Mouse (Mus musculus): ENCODE results near the gene Uso1. TPM values are rescaled to one million over a fixed set of nuclear protein-coding genes. Genes with fewer than 3 reads are reported as not detected.
"Not testable (repeated sequence)": the region's sequence is repeated elsewhere in the genome, so short reads cannot be mapped to it uniquely, and the experiment has no call there.

The Uso1 gene
- polyA plus RNA-seq, 1 experiment = 25.1 TPM

DNA sequence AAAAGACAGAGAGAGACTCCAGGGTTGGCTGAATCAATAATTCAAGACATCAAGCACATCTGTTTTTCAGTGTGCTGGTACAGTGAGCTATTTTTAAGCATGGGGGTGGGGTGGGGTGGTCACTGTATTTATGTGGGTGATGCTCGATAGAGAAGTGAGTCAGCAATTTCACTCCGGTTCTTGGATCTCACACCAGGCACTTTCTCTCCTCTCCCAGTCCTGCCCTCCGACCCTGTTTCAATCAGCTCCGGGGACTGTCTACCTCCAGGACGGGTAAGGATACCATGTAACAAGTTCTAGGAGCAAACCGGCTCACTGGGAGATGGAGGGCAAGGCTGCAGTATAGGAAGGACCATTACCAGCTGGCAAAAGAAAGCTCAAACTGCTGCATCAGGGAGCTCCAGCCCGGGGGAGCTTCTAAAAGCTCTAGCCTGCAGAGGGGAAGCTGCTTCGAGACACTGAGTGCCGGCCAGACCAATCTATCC is 10.6 kb upstream of the Uso1 start:
- Histone ChIP-seq H3K27ac (ENCODE audit: insufficient read depth, low read depth, low read length) (no peak overlapping the region), H3K36me3 (ENCODE audit: control insufficient read depth, insufficient read depth, low read length) (no peaks in the 10 kb centered on the region), H3K4me3 (ENCODE audit: low read depth, low read length) (no peak overlapping the region), H3K4me1 (ENCODE audit: control insufficient read depth, insufficient read depth, insufficient read length, low read length) (no peaks in the 10 kb centered on the region), H3K27me3 (ENCODE audit: control insufficient read depth, insufficient read depth, low read length) (no peaks in the 10 kb centered on the region)
- WGBS = 78% methylated on average over 9 of the region's 9 CpGs
- TF ChIP-seq CTCF (IDR thresholded peaks at IDR 0.05; ENCODE audit: extremely low read depth, insufficient read length, insufficient replicate concordance, low read depth, low read length) (no peak), POLR2A (IDR thresholded peaks at IDR 0.05; ENCODE audit: low read depth, low read length) (no peak)

DNA sequence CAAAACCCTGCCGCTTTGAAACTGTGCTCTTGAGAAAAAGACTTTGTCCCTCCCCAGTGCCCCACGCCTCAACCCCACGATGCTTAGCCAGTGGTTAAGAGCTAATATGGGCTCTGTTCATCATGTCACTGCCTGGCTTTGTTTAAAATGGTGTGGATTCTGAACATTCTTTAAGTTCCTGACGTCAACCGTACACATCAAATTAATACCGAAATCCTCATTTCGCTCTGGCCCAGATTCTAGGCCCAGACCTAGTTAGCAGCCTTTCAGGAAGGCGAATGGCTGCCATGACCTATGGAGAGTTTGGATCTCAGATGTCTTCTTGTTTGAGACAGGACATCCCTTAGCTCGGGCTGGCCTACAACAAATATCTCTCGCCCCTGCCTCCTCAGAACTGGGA is 10.0 kb upstream of the Uso1 start:
- Histone ChIP-seq H3K27me3 (ENCODE audit: control insufficient read depth, insufficient read depth, low read length) (no peaks in the 10 kb centered on the region), H3K27ac (ENCODE audit: insufficient read depth, low read depth, low read length) (no peak overlapping the region), H3K4me3 (ENCODE audit: low read depth, low read length) (no peak overlapping the region), H3K36me3 (ENCODE audit: control insufficient read depth, insufficient read depth, low read length) (no peaks in the 10 kb centered on the region), H3K4me1 (ENCODE audit: control insufficient read depth, insufficient read depth, insufficient read length, low read length) (no peaks in the 10 kb centered on the region)
- no peak for TF ChIP-seq POLR2A (IDR thresholded peaks at IDR 0.05; ENCODE audit: low read depth, low read length)
- TF ChIP-seq CTCF (IDR thresholded peaks at IDR 0.05; ENCODE audit: extremely low read depth, insufficient read length, insufficient replicate concordance, low read depth, low read length) = no peak
- 92% methylated on average over 10 of the region's 10 CpGs for WGBS

GRCm38 (mm10) chr5:92128570-92128969 is 9.2 kb upstream of the Uso1 start:
- Histone ChIP-seq H3K4me3 (ENCODE audit: low read depth, low read length) (no peak overlapping the region), H3K27ac (ENCODE audit: insufficient read depth, low read depth, low read length) (no peak overlapping the region), H3K27me3 (ENCODE audit: control insufficient read depth, insufficient read depth, low read length) (no peaks in the 10 kb centered on the region), H3K4me1 (ENCODE audit: control insufficient read depth, insufficient read depth, insufficient read length, low read length) (peaks cover 4% of the 10 kb centered on the region; the same call in 1 of the 2 replicates), H3K36me3 (ENCODE audit: control insufficient read depth, insufficient read depth, low read length) (no peaks in the 10 kb centered on the region)
- TF ChIP-seq CTCF (IDR thresholded peaks at IDR 0.05; ENCODE audit: extremely low read depth, insufficient read length, insufficient replicate concordance, low read depth, low read length) (no peak), POLR2A (IDR thresholded peaks at IDR 0.05; ENCODE audit: low read depth, low read length) (no peak)
- 20% methylated on average over 8 of the region's 8 CpGs for WGBS

DNA sequence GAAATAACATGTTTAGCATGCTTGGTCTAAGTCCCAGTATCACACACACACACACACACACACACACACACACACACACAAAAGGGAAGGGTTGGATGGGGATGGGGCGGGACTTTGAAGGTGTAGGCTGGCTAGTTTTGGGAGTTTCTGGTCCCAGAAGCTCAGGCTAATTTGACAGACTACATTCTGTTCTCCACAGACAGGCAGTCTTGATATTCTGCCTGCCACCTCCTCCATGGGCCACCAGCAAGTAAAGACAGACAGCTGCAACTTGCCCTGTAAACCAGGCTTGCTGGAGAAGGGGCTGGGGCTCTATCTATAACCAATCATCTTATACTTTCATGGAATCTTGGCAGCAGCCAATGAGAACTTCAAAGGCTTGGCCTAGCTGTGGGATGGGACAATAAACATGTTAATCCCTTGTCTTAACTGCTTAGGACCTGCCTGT is 8.4 kb upstream of the Uso1 start:
- H3K4me3 ChIP-seq (ENCODE audit: low read depth, low read length) = no peak overlapping the region
- TF ChIP-seq CTCF (IDR thresholded peaks at IDR 0.05; ENCODE audit: extremely low read depth, insufficient read length, insufficient replicate concordance, low read depth, low read length) (no peak), POLR2A (IDR thresholded peaks at IDR 0.05; ENCODE audit: low read depth, low read length) (no peak)
- H3K4me1 ChIP-seq (ENCODE audit: control insufficient read depth, insufficient read depth, insufficient read length, low read length) = peaks cover 4% of the 10 kb centered on the region; the same call in 1 of the 2 replicates
- no peak overlapping the region for H3K27ac ChIP-seq (ENCODE audit: insufficient read depth, low read depth, low read length)
- no peaks in the 10 kb centered on the region for H3K36me3 ChIP-seq (ENCODE audit: control insufficient read depth, insufficient read depth, low read length)
- H3K27me3 ChIP-seq (ENCODE audit: control insufficient read depth, insufficient read depth, low read length) = no peaks in the 10 kb centered on the region
- 67% methylated on average over 1 of the region's 1 CpGs for WGBS

DNA sequence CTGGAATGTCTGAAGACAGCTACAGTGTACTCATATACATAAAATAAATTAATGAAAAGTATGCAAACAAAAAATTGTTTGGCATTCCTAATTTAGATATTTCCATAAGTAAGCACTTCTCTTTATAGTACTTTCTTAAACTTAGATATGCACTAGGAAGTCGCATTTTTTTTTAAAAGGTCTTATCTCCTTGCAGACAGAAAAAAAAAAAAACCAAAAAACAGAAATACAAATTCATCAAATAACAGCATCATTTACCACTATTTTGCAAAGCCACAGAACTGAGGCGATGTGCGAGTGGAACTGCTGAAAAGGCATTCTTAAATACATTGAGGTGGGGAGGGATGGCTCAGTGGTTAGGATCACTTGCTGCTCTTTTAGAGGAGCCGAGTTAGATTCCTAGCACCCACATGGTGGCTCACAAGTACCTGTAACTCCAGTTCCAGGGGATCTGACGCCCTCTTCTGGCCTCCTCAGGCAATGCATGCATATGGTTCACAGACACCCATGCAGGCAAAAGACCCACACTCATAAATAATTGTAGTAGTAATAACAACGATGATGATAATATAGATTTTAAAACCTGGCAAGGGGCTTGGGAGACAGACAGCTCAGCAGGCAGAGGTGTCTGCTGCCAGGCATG is 7.6 kb upstream of the Uso1 start:
- 91% methylated on average over 6 of the region's 6 CpGs for WGBS
- Histone ChIP-seq H3K27ac (ENCODE audit: insufficient read depth, low read depth, low read length) (no peak overlapping the region), H3K4me1 (ENCODE audit: control insufficient read depth, insufficient read depth, insufficient read length, low read length) (peaks cover 4% of the 10 kb centered on the region; the same call in 1 of the 2 replicates), H3K36me3 (ENCODE audit: control insufficient read depth, insufficient read depth, low read length) (no peaks in the 10 kb centered on the region), H3K4me3 (ENCODE audit: low read depth, low read length) (no peak overlapping the region), H3K27me3 (ENCODE audit: control insufficient read depth, insufficient read depth, low read length) (no peaks in the 10 kb centered on the region)
- no peak for TF ChIP-seq CTCF (IDR thresholded peaks at IDR 0.05; ENCODE audit: extremely low read depth, insufficient read length, insufficient replicate concordance, low read depth, low read length)
- TF ChIP-seq POLR2A (IDR thresholded peaks at IDR 0.05; ENCODE audit: low read depth, low read length) = no peak

DNA sequence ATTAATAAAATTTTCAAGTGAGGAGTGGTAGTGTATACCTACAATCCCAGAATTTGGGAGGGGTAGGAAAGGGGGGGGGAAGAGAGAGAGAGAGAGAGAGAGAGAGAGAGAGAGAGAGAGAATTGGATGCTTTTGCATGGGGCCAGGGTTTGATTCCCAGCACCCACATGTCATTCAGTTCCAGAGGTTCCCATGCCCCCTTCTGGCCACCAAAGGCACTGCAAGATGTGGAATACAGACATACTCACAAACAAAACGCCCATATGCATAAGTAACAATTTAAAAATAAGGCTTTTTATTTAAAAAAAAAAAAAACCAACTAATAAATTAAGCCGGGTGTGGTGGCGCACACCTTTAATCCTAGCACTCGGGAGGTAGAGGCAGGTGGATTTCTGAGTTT is 5.6 kb upstream of the Uso1 start:
- WGBS = 97% methylated on average over 4 of the region's 4 CpGs
- no peak overlapping the region for H3K27ac ChIP-seq (ENCODE audit: insufficient read depth, low read depth, low read length)
- H3K4me3 ChIP-seq (ENCODE audit: low read depth, low read length) = no peak overlapping the region
- no peaks in the 10 kb centered on the region for H3K36me3 ChIP-seq (ENCODE audit: control insufficient read depth, insufficient read depth, low read length)
- no peak for TF ChIP-seq CTCF (IDR thresholded peaks at IDR 0.05; ENCODE audit: extremely low read depth, insufficient read length, insufficient replicate concordance, low read depth, low read length)
- no peak for TF ChIP-seq POLR2A (IDR thresholded peaks at IDR 0.05; ENCODE audit: low read depth, low read length)
- H3K27me3 ChIP-seq (ENCODE audit: control insufficient read depth, insufficient read depth, low read length) = no peaks in the 10 kb centered on the region
- peaks cover 4% of the 10 kb centered on the region; the same call in 1 of the 2 replicates for H3K4me1 ChIP-seq (ENCODE audit: control insufficient read depth, insufficient read depth, insufficient read length, low read length)

GRCm38 (mm10) chr5:92133006-92133405 is 4.7 kb upstream of the Uso1 start:
- not testable (repeated sequence) for H3K27ac ChIP-seq (ENCODE audit: insufficient read depth, low read depth, low read length); H3K4me3 ChIP-seq (ENCODE audit: low read depth, low read length); H3K27me3 ChIP-seq (ENCODE audit: control insufficient read depth, insufficient read depth, low read length); H3K4me1 ChIP-seq (ENCODE audit: control insufficient read depth, insufficient read depth, insufficient read length, low read length); H3K36me3 ChIP-seq (ENCODE audit: control insufficient read depth, insufficient read depth, low read length)
- 49% methylated on average over 4 of the region's 4 CpGs for WGBS

Data from small intestine, adult 2 months (tissue).